Mouse (Mus musculus) forebrain, embryonic 11.5 days (tissue): ENCODE measurements around the gene Cept1. TPM values are rescaled to one million over a fixed set of nuclear protein-coding genes. Genes with fewer than 3 reads are reported as not detected.
"Not testable (repeated sequence)": the region's sequence is repeated elsewhere in the genome, so short reads cannot be mapped to it uniquely, and the experiment has no call there.

Source experiments
- ATAC-seq: fragments of 200-750 bp; cut with Nextera tagmentation; replicated peaks from 2 replicates; pipeline ENCODE4 v1.8.0; 2017; ENCODE audit warnings: moderate TSS enrichment; ENCODE audit not compliant: low FRiP score
- DNase-seq: peaks from one replicate; pipeline ENCODE4 v3.0.0-alpha.2; 2017; ENCODE audit warnings: low spot score
- H3K27ac ChIP-seq: fragments of 300-500 bp; sonication (generic); 2 replicates; pipeline ENCODE4 v1.5.1; 2014; ENCODE audit warnings: low read depth, low read length
- H3K27me3 ChIP-seq: fragments of 300-500 bp; sonication (generic); 2 replicates; pipeline ENCODE4 v1.6.1; 2014; ENCODE audit warnings: mild to moderate bottlenecking, low read length, mixed read lengths; ENCODE audit not compliant: control insufficient read depth, insufficient read depth
- H3K36me3 ChIP-seq: fragments of 300-500 bp; sonication (generic); 2 replicates; pipeline ENCODE4 v1.6.1; 2014; ENCODE audit warnings: mild to moderate bottlenecking, low read length, moderate library complexity, mixed read lengths; ENCODE audit not compliant: control insufficient read depth, insufficient read depth
- H3K4me1 ChIP-seq: fragments of 300-500 bp; sonication (generic); replicated peaks from 2 replicates; pipeline ENCODE4 v1.6.1; 2014; ENCODE audit warnings: low read length, mixed read lengths; ENCODE audit not compliant: control insufficient read depth, insufficient read depth
- H3K4me2 ChIP-seq: fragments of 300-500 bp; sonication (generic); 2 replicates; pipeline ENCODE4 v1.6.1; 2014; ENCODE audit warnings: low read depth, mild to moderate bottlenecking, low read length, moderate library complexity, mixed read lengths; ENCODE audit not compliant: severe bottlenecking
- H3K4me3 ChIP-seq: fragments of 300-500 bp; sonication (generic); 2 replicates; pipeline ENCODE4 v1.5.1; 2014; ENCODE audit warnings: low read depth, low read length
- H3K9ac ChIP-seq: fragments of 300-500 bp; sonication (generic); 2 replicates; pipeline ENCODE4 v1.6.1; 2014; ENCODE audit warnings: low read length
- H3K9me3 ChIP-seq: fragments of 300-500 bp; sonication (generic); 2 replicates; pipeline ENCODE4 v1.6.1; 2016; ENCODE audit warnings: low read length, mixed read lengths; ENCODE audit not compliant: control insufficient read depth
- WGBS: fragments of 180-500 bp; shearing (Covaris S2); extraction: QIAGEN DNeasy Blood & Tissue Kit; methylation state at CpG from one replicate; pipeline ENCODE4 v1.1.7; 2014; 5-methylcytosine and 5-hydroxymethylcytosine counted together
- polyA plus RNA-seq: library from polyadenylated mRNA; unstranded; fragments of >200 nt; fragmentation: Nextera tagmentation; extraction: Ambion mirVana; gene quantifications from 2 replicates; pipeline ENCODE4 v1.2.1, GENCODE M21; 2014

Gene Cept1
- polyA plus RNA-seq: 39.9 and 40.6 TPM in 2 replicates

DNA sequence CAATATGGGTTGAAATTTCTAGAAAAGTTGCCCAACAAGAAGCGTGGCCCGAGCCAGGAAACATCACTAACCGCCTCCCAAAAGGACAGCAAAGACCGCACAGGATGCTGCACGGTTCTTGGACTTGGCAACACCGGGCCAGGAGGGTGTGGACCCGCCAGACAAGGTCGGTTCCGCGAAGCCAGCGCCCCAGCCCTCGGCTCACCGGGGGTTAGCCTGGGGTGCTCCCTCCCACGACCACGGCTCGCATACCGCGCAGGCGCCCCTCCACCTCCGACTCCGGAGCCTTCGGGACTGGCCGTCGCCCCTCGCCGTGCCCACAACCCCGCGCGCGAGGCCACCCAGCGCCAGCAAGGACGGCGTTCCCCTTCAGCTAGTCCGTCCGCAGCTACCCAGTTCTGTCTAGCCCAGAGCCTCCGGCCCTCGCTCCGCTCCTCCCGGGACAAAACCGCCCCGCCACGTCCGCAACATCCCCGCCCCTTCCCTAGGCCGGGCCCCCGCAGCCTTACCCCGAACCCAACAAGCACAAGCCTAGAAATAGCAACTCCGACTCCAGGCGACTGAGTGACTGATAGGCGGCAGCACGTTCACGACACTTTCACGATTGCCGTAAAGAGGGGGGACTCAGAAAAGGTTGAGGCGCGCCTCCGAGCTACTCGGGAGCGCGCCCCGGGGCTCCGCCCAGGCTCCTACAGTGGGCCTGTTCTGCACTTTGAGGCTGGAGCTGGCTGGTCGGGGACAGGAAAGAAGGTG, at the start of gene Cept1, which contains the start of gene Dram2:
Gene Cept1 (minus strand): TSS at position 632 of the 753 bp plus-strand sequence.
Gene Dram2 (plus strand): TSS at position 628 of the 753 bp plus-strand sequence.
- Histone ChIP-seq H3K27me3 (no peaks in the 10 kb centered on the region), H3K9ac (peak within 1 kb of the TSS; percentile 92), H3K9me3 (no peaks in the 10 kb centered on the region), H3K36me3 (no peaks in the 10 kb centered on the region), H3K4me3 (peak within 1 kb of the TSS; percentile 77), H3K27ac (peak within 1 kb of the TSS; percentile 90), H3K4me1 (peaks cover 3% of the 10 kb centered on the region; the same call in 1 of the 2 replicates), H3K4me2 (peak within 1 kb of the TSS; percentile 72)
- DNase-seq: peak; percentile 93
- WGBS: under 1% methylated on average over 62 of the region's 63 CpGs
- ATAC-seq: peak; percentile 97

- H3K4me2 ChIP-seq, ATAC-seq, H3K9ac ChIP-seq, H3K9me3 ChIP-seq, H3K27ac ChIP-seq, H3K4me1 ChIP-seq, DNase-seq, H3K36me3 ChIP-seq, H3K4me3 ChIP-seq, H3K27me3 ChIP-seq: not testable (repeated sequence)
- 86% methylated on average over 4 of the region's 4 CpGs for WGBS
Measured at GRCm38 (mm10) chr3:106593631-106594030, 46.0 kb upstream of the Cept1 start.

DNA sequence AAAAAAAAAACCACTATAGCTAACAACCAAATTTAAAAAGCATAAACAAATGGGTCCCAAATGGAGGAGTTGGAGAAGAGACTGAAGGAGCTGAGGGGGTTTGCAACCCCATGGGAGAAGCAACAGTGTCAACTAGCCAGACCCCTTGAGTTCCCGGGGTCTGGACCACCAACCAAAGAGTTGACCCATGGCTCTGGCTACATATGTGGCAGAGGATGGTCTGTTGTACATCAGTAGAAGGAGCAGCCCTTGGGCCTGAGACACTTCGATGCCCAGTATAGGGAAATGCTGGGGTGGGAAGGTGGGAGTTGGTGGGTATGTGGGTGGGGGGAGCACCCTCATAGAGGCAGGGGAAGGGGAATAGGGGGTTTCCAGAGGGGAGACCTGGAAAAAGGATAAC, 31.7 kb upstream of the Cept1 start:
- no peaks in the 10 kb centered on the region for H3K9me3 ChIP-seq
- H3K36me3 ChIP-seq: no peaks in the 10 kb centered on the region
- H3K27me3 ChIP-seq: no peaks in the 10 kb centered on the region
- H3K9ac ChIP-seq: no peak overlapping the region
- 93% methylated on average over 2 of the region's 2 CpGs for WGBS
- H3K27ac ChIP-seq: no peak overlapping the region
- no peak for ATAC-seq
- H3K4me2 ChIP-seq: no peak overlapping the region
- H3K4me1 ChIP-seq: no peaks in the 10 kb centered on the region
- no peak overlapping the region for H3K4me3 ChIP-seq
- no peak for DNase-seq

DNA sequence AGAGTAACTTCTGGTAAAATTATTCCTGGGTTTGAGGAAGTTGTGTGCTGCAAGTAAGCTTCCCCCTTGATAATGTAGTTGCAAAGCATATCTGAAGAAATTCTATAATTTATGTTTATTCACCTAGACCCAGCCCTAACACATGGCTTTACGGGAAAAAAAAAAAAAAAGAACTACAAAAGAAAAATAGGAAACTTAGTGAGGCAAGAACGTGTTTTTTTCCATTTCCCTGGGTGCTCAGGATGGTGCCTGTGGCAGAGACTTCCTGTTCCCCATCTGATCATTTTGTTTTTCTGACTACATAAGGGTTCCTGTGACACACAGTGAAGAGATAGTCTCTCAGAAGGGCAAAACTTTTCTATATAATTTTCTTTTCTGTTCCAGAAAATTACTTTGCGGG, 25.6 kb upstream of the Cept1 start:
- ATAC-seq (no peak), DNase-seq (no peak)
- H3K9me3 ChIP-seq: no peaks in the 10 kb centered on the region
- H3K4me3 ChIP-seq: no peak overlapping the region
- no peak overlapping the region for H3K9ac ChIP-seq
- 83% methylated on average over 3 of the region's 3 CpGs for WGBS
- no peak overlapping the region for H3K27ac ChIP-seq
- H3K4me2 ChIP-seq: no peak overlapping the region
- H3K27me3 ChIP-seq: no peaks in the 10 kb centered on the region
- no peaks in the 10 kb centered on the region for H3K36me3 ChIP-seq
- H3K4me1 ChIP-seq: no peaks in the 10 kb centered on the region

GRCm38 (mm10) chr3:106565876-106566275, 18.3 kb upstream of the Cept1 start:
- no peaks in the 10 kb centered on the region for H3K4me1 ChIP-seq
- H3K9ac ChIP-seq: no peak overlapping the region
- no peak overlapping the region for H3K4me3 ChIP-seq
- ATAC-seq: no peak
- WGBS: 90% methylated on average over 3 of the region's 3 CpGs
- no peaks in the 10 kb centered on the region for H3K27me3 ChIP-seq
- H3K9me3 ChIP-seq: no peaks in the 10 kb centered on the region
- H3K27ac ChIP-seq: no peak overlapping the region
- H3K4me2 ChIP-seq: no peak overlapping the region
- no peaks in the 10 kb centered on the region for H3K36me3 ChIP-seq
- DNase-seq: no peak

DNA sequence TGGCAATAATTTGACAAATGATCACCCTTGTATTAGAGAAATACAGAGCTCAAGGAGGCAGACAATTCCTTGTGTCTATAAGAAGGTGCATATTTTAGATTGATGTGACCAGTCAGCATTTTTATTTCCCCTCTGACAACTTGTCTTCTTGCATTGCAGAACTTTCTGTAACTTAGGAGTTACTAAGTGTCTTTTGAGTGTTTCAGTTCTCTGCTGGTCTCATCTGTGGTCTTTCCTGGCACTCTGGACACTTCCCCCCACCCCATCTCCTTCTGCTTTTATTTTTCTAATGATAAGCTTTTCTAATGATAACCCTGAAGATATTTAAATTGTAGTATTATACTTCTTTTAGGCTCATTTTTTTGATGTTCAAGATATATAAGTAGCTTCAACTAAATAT, 10.7 kb upstream of the Cept1 start:
- DNase-seq (no peak), ATAC-seq (no peak)
- no peaks in the 10 kb centered on the region for H3K27me3 ChIP-seq
- no peak overlapping the region for H3K4me2 ChIP-seq
- H3K4me1 ChIP-seq: no peaks in the 10 kb centered on the region
- H3K9me3 ChIP-seq: no peaks in the 10 kb centered on the region
- H3K36me3 ChIP-seq: no peaks in the 10 kb centered on the region
- no peak overlapping the region for H3K27ac ChIP-seq
- H3K4me3 ChIP-seq: no peak overlapping the region
- H3K9ac ChIP-seq: no peak overlapping the region

GRCm38 (mm10) chr3:106555743-106556250, 8.2 kb upstream of the Cept1 start:
- WGBS: 88% methylated on average over 3 of the region's 3 CpGs
- H3K27ac ChIP-seq: no peak overlapping the region
- no peaks in the 10 kb centered on the region for H3K27me3 ChIP-seq
- no peaks in the 10 kb centered on the region for H3K36me3 ChIP-seq
- H3K9ac ChIP-seq: no peak overlapping the region
- ATAC-seq (no peak), DNase-seq (no peak)
- no peak overlapping the region for H3K4me2 ChIP-seq
- no peak overlapping the region for H3K4me3 ChIP-seq
- no peaks in the 10 kb centered on the region for H3K9me3 ChIP-seq
- H3K4me1 ChIP-seq: no peaks in the 10 kb centered on the region

GRCm38 (mm10) chr3:106553411-106553810, 5.8 kb upstream of the Cept1 start:
- WGBS: 91% methylated on average over 5 of the region's 5 CpGs
- ATAC-seq (no peak), DNase-seq (no peak)
- H3K36me3 ChIP-seq: no peaks in the 10 kb centered on the region
- H3K27ac ChIP-seq: no peak overlapping the region
- no peak overlapping the region for H3K4me3 ChIP-seq
- H3K9ac ChIP-seq: no peak overlapping the region
- H3K9me3 ChIP-seq: no peaks in the 10 kb centered on the region
- H3K4me2 ChIP-seq: no peak overlapping the region
- H3K27me3 ChIP-seq: no peaks in the 10 kb centered on the region
- no peaks in the 10 kb centered on the region for H3K4me1 ChIP-seq

- no peak overlapping the region for H3K27ac ChIP-seq
- no peaks in the 10 kb centered on the region for H3K27me3 ChIP-seq
- no peak for DNase-seq
- no peak overlapping the region for H3K9ac ChIP-seq
- H3K4me2 ChIP-seq: no peak overlapping the region
- peaks cover 3% of the 10 kb centered on the region; the same call in 1 of the 2 replicates for H3K4me1 ChIP-seq
- no peak overlapping the region for H3K4me3 ChIP-seq
- no peaks in the 10 kb centered on the region for H3K36me3 ChIP-seq
- WGBS: 39% methylated on average over 3 of the region's 3 CpGs
- no peaks in the 10 kb centered on the region for H3K9me3 ChIP-seq
- no peak for ATAC-seq
Measured at GRCm38 (mm10) chr3:106548971-106549370, 1.4 kb upstream of the Cept1 start.
